Mouse (Mus musculus): Measurements from ENCODE around the gene Abca12.

GRCm38 (mm10) chr1:71196191-71196590 is 218.5 kb downstream of the Abca12 start:
- TF ChIP-seq CTCF (IDR thresholded peaks at IDR 0.05) (no peak), POLR2A (IDR thresholded peaks at IDR 0.05; ENCODE audit: insufficient read depth, low read depth, low read length) (no peak), EP300 (IDR thresholded peaks at IDR 0.05; ENCODE audit: insufficient read depth, low read depth, low read length) (no peak)

All from heart, adult 2 months (tissue).